Mouse (Mus musculus) embryonic fibroblast, embryonic 13.5 days (primary cell): ENCODE data around the gene Xiap. TPM values are rescaled to one million over a fixed set of nuclear protein-coding genes. Genes with fewer than 3 reads are reported as not detected.
"Not testable (repeated sequence)": the region's sequence is repeated elsewhere in the genome, so short reads cannot be mapped to it uniquely, and the experiment has no call there.

Experiments used
- H3K27ac ChIP-seq: 2 replicates; pipeline ENCODE4 v1.5.1; 2012; ENCODE audit warnings: low read length, control low read depth, inconsistent platforms; ENCODE audit not compliant: insufficient read depth
- H3K4me1 ChIP-seq: 2 replicates; pipeline ENCODE4 v1.6.1; 2011; ENCODE audit warnings: low read length; ENCODE audit not compliant: control insufficient read depth, insufficient read depth
- H3K4me3 ChIP-seq: 2 replicates; pipeline ENCODE4 v1.5.1; 2011; ENCODE audit warnings: mild to moderate bottlenecking, control low read depth, low read length; ENCODE audit not compliant: insufficient read depth
- CTCF ChIP-seq: IDR thresholded peaks from 2 replicates; pipeline ENCODE4 v1.5.1; 2011; ENCODE audit warnings: mild to moderate bottlenecking, control low read depth, low read length, moderate library complexity, borderline replicate concordance; ENCODE audit not compliant: insufficient read depth
- POLR2A ChIP-seq: IDR thresholded peaks from 2 replicates; pipeline ENCODE4 v1.6.1; 2011; ENCODE audit warnings: low read depth, mild to moderate bottlenecking, control low read depth, low read length, moderate library complexity
- polyA plus RNA-seq: library from polyadenylated mRNA; stranded (reverse); fragments of >200 nt; gene quantifications from 2 replicates; pipeline ENCODE4 v1.2.4, GENCODE M21; 2011; ENCODE audit warnings: low read depth; ENCODE audit not compliant: missing spikeins, insufficient read length

The Xiap gene
- polyA plus RNA-seq = 41.0 and 47.4 TPM in 2 replicates

- TF ChIP-seq POLR2A (no peak), CTCF (no peak)
- H3K4me1 ChIP-seq = no peaks in the 10 kb centered on the region
- H3K4me3 ChIP-seq = no peak within 1 kb of the TSS
- H3K27ac ChIP-seq = no peak within 1 kb of the TSS
Observed at GRCm38 (mm10) chrX:42059282-42060068, at the start of gene Xiap. Gene Xiap (plus strand): TSS chrX:42059679.

- H3K4me3 ChIP-seq = no peak overlapping the region
- H3K4me1 ChIP-seq = no peaks in the 10 kb centered on the region; the same call in 1 of the 2 replicates
- H3K27ac ChIP-seq = no peak overlapping the region
- TF ChIP-seq CTCF = no peak
- no peak for TF ChIP-seq POLR2A
Observed at GRCm38 (mm10) chrX:42012677-42013208, 46.7 kb upstream of the Xiap start.

- TF ChIP-seq POLR2A = no peak
- TF ChIP-seq CTCF = no peak
- Histone ChIP-seq H3K4me3 (no peak overlapping the region), H3K27ac (no peak overlapping the region), H3K4me1 (no peaks in the 10 kb centered on the region; the same call in 1 of the 2 replicates)
Observed at GRCm38 (mm10) chrX:42013776-42014175, 45.7 kb upstream of the Xiap start.

GRCm38 (mm10) chrX:42014502-42014901 lies 45.0 kb upstream of the Xiap start:
- Histone ChIP-seq H3K4me3 (no peak overlapping the region), H3K4me1 (no peaks in the 10 kb centered on the region; the same call in 1 of the 2 replicates), H3K27ac (no peak overlapping the region)
- TF ChIP-seq CTCF = no peak
- TF ChIP-seq POLR2A = no peak

- TF ChIP-seq CTCF = no peak
- no peak for TF ChIP-seq POLR2A
- peak overlapping the region; percentile 77 for H3K27ac ChIP-seq
- no peaks in the 10 kb centered on the region; the same call in 1 of the 2 replicates for H3K4me1 ChIP-seq
- no peak overlapping the region for H3K4me3 ChIP-seq
Observed at GRCm38 (mm10) chrX:42018030-42018429, 41.4 kb upstream of the Xiap start.

GRCm38 (mm10) chrX:42019441-42019840 lies 40.0 kb upstream of the Xiap start:
- no peaks in the 10 kb centered on the region; the same call in 1 of the 2 replicates for H3K4me1 ChIP-seq
- no peak overlapping the region for H3K4me3 ChIP-seq
- H3K27ac ChIP-seq = no peak overlapping the region
- no peak for TF ChIP-seq CTCF
- TF ChIP-seq POLR2A = no peak

- not testable (repeated sequence) for H3K4me1 ChIP-seq, H3K27ac ChIP-seq, H3K4me3 ChIP-seq
Observed at GRCm38 (mm10) chrX:42025802-42026440, 33.6 kb upstream of the Xiap start.

GRCm38 (mm10) chrX:42026981-42027380 lies 32.5 kb upstream of the Xiap start:
- H3K4me3 ChIP-seq, H3K27ac ChIP-seq, H3K4me1 ChIP-seq: not testable (repeated sequence)

- Histone ChIP-seq H3K4me1 (no peaks in the 10 kb centered on the region), H3K4me3 (no peak overlapping the region), H3K27ac (no peak overlapping the region)
- TF ChIP-seq CTCF (peak; percentile 58; the same call in 1 of the 2 replicates), POLR2A (no peak)
Observed at GRCm38 (mm10) chrX:42033111-42033693, 26.3 kb upstream of the Xiap start.

GRCm38 (mm10) chrX:42033911-42034310 lies 25.6 kb upstream of the Xiap start:
- H3K4me3 ChIP-seq = no peak overlapping the region
- no peaks in the 10 kb centered on the region for H3K4me1 ChIP-seq
- TF ChIP-seq POLR2A (no peak), CTCF (no peak)
- no peak overlapping the region for H3K27ac ChIP-seq
